Mouse (Mus musculus) common myeloid progenitor, adult 5-6 weeks (primary cell): ENCODE results near the gene Trappc12. TPM values are rescaled to one million over a fixed set of nuclear protein-coding genes. Genes with fewer than 3 reads are reported as not detected.

Experiments used
- ATAC-seq: replicated peaks from 2 replicates; pipeline ENCODE4 v1.8.0; 2016; ENCODE audit warnings: low read depth, mild to moderate bottlenecking, moderate TSS enrichment, inconsistent platforms; ENCODE audit not compliant: poor library complexity, severe bottlenecking
- total RNA-seq: library from RNA; stranded (forward); fragments of 200-1000, 187-1606 nt; gene quantifications from 2 replicates; pipeline ENCODE4 v1.2.3, GENCODE M21; 2017

Gene Trappc12
- total RNA-seq, 1 experiment from 2014 or later: 57.3 TPM

DNA sequence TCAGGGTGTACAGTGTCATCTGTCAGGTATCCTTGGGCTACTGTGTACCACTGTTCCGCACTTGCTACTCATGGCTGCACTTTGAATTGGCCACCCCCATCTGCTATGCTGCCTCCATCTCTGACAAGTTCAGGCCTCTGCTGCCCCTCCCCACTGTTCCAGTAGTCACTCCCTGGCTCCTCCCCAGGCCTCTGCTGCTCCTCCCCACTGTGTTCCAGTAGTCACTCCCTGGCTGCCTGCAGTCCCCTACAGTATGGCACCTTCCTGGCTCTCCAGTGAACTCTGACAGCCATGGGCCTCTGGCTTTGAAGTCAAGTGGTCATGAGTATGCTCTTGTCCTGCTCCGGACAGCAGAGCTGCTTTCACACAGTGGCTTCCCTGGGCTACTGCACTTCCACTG lies 56.0 kb downstream of the Trappc12 start:
- ATAC-seq: no peak

GRCm38 (mm10) chr12:28693738-28694137 lies 56.5 kb downstream of the Trappc12 start:
- ATAC-seq: no peak

- no peak for ATAC-seq
These were observed 59.5 kb downstream of the Trappc12 start for GRCm38 (mm10) chr12:28690730-28691129.

DNA sequence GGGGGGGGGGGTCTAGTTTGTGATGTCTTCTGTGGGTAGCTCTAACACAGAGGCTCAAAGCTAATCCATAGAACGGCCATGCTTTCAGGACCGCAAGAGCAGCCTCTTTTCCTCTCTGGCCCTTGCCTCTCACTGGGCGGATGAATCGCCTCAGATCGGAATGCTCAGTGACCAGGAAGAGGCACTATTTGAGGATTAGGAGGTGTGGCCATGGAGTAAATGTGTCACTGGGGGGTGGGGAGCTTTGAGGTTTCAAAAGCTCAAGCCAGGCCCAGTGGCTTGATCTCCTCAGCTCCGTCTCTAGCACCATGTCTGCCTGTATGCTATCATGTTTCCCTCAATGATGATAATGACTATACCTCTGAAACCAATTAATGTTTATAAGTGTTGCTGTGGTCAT lies 61.3 kb downstream of the Trappc12 start:
- no peak for ATAC-seq

DNA sequence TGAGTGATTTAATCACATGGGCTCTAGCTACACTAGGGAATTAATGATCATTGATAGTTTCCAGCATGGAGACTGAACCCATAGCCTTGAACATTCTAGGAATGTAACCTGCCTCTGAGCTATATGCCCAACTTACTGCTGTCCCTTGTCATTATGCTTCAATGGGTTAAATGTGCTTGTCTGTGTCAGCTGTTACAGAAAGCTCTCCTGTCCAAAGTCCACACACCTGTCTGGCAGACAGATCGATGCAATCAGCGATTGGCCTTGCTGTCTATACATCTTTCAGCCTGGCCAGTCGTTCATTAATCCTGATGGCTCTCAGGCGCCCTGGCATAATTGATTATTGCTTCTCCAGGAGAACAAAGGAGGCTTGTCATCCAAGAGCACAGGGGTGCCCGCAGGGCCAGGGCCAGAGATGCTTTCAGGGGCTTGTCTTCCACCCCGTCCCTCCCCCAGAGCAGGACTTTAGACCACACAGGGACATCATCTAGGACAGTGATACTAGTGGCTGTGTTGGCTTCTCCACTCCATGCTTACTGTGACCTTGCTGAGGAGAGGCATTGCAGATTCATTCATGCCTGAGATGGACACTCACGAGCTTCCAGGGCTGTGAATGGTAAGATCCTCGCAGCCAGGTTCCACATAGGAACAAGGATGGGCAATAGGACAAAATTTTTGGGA lies 63.9 kb downstream of the Trappc12 start:
- ATAC-seq: no peak

DNA sequence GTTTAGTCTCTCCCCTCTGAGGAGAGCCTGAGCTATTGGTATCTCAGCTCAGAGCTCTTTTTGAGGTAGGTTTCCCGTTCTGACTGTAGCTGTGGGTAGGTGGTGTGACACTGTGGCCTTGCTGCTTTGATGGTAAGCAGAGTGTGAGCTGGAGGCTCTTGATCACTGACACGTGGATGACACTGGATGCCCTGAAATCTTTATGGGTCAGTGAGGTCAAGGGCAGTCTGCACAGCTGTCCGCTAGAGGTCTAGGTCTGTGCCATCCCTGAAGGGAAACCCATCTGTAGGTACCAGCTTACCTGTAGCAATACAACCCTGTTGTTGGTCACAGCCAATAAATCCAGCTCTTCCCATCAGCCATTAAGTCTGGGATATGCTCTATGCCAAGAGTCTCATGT lies 64.5 kb downstream of the Trappc12 start:
- ATAC-seq: no peak

DNA sequence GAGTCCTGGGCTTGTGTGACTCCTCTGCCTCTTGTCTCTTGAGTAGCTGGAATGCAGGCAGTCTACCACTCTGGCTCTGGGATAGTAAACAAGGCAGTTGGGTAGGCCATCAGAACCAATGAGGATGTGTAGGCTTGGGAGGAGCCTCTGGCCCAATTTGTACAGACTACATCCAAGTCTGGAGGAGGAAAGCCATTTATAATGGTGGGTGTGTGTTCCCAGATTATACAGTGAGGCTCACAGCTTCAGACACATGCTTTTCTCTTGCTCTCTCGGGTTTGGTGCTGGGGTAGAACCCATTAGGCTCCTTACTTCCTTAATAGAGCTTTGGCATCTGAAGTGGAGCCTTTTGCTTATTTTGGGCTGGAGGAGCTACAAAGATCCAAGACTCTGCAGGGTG lies 65.6 kb downstream of the Trappc12 start:
- ATAC-seq: no peak

DNA sequence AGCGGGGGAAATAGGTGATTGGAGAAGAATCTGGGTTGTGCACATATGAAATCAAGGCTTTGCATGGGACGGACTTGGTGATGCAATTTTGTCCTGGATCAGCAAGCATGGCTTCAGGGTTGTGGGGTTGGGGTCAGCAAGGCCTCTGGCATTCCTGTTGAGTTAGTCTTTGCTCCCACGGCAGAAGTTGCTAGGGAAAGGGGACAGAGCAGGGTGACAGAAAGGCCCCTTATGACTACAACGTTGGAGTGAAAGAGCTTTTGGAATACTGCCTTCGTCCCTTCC lies 74.4 kb downstream of the Trappc12 start:
- no peak for ATAC-seq

DNA sequence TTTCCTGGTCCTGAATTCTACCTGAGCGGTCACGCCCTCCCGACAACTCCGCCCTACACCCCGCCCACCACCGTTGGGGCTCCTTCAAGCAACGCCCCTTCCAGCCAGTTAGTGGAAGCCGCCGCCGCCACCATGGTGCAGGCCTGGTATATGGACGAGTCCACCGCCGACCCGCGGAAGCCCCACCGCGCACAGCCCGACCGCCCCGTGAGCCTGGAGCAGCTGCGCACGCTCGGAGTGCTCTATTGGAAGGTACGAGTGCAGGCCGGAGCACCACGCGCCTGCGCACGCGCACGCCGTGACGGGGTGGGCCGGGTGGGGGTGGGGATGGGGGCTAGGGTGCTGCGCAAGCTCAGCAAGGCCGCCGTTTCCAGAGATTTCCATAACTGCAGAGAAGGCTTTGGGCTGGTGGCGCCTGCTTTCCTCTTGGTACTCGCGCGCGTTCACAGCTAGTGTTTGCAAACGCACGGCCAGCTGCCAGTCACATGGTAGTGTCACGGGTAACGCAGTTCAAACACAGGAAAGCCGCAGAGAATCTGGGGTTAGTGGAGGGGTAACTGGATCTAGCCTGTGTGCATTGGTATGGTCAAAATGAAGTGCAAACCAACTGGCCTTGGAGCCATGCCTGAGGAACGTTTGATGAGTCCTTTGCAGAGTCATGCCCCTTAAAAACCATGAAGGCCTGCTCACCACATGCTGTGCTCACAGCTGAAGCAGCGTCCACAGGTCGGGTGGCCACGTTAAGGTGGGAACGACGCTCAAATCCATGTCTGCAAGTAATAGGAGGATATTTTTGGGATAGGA lies 74.9 kb downstream of the Trappc12 start, which contains the start of gene Adi1:
Gene Adi1, plus strand, starts transcription at position 111 of the 804 bp plus-strand sequence.
- peak; percentile 93 for ATAC-seq

DNA sequence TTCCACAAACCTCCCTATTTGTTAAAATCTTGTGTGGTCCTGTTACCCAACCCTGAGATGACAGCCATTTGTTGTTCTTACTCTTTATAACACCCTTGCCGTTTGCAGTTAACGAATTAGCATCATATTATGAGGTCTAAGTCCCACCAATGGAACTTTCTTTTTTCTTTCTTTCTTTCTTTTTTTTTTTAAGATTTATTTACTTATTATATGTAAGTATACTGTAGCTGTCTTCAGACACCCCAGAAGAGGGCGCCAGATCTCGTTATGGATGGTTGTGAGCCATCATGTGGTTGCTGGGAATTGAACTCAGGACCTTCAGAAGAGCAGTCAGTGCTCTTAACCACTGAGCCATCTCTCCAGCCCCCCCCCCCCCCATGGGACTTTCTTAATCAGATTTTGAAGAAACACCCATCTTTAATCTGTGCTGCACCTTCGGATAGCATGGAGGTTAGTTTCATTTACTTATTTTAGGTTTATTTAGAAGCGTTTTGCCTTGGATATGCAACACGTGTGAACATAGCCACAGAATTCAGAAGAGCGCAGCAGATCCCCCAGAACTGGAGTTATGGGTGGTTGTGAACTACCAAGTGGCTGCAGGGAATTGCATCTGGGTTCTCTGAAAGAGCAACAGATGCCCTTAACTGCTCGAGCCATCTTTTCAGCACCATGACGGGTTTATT lies 76.1 kb downstream of the Trappc12 start:
- ATAC-seq: no peak

GRCm38 (mm10) chr12:28667287-28667686 lies 83.0 kb downstream of the Trappc12 start:
- no peak for ATAC-seq

DNA sequence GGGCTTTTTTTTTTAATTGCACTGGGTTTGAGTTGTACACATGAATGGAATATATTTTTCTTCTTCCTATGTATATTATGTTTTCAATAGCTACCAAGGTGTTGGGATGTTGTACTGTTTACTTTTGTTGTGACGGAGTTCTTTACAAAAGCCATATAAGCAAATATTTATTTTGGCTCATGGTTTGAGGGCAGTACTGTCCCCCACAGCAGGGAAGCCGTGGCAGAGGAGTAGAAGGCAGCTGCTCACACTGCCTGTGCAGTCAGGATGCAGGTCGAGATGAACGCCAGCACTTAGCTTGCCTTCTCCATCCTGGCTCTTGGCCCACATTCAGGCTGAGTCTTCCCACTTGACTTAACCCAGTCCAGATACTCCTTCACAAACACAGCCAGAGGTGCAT lies 83.5 kb downstream of the Trappc12 start:
- no peak for ATAC-seq

- ATAC-seq: no peak
These were observed 87.6 kb downstream of the Trappc12 start for GRCm38 (mm10) chr12:28662628-28663027.

GRCm38 (mm10) chr12:28649141-28650110 lies 100.8 kb downstream of the Trappc12 start, which contains the start of gene Rnaseh1:
Gene Rnaseh1 (plus strand): TSS chr12:28649602.
- ATAC-seq: peak; percentile 99

Other genes with a start within 250 kb of the Trappc12 start
- not detected in 2 replicates for gene Dcdc2c, start 198.1 kb downstream of the Trappc12 start, total RNA-seq
- not detected in 2 replicates for gene Allc, start 167.9 kb downstream of the Trappc12 start, total RNA-seq
- gene Colec11, start 127.1 kb downstream of the Trappc12 start, total RNA-seq: not detected in 2 replicates
- gene Rps7, start 114.5 kb downstream of the Trappc12 start, total RNA-seq: 5,654 and 5,856 TPM in 2 replicates
- 20.8 and 21.5 TPM in 2 replicates for gene Rnaseh1, start 100.9 kb downstream of the Trappc12 start, total RNA-seq
- 34.9 and 49.0 TPM in 2 replicates for gene Adi1, start 75.2 kb downstream of the Trappc12 start, total RNA-seq
- gene Eipr1, start 1.3 kb upstream of the Trappc12 start, total RNA-seq: 21.7 and 27.4 TPM in 2 replicates